8 mouse cellular contexts compared by ENCODE assay signal in the genomic region with DNA sequence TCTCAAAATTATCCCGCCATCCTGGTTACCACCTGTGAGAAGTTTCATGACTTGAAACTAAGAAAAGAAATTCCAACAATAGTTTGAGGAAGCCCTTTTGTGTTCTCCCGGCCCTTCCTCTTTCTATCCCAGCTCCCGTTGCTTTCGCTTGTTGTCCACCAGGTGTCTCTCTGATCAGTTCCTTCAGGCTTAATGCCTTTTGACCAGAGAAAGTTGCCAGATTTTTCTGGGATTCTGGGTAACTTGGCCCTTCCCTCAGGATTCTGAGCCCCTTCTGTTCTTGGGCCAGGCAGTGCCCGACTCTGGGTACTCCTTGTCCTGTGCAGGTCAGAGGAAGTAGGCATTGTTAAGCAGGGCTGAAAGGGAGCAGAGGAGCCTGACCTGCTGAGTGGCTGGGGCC. TPM values are rescaled to one million over a fixed set of nuclear protein-coding genes. Genes with fewer than 3 reads are reported as not detected.
DNase-seq lines count a peak whose midpoint lies in the region; ATAC-seq lines count a peak whose summit lies in the region.
"Had no signal": no experiment of that assay in that cellular context is flagged by ENCODE, and none has a peak within 500 bp of the region (broad histone marks: within the 10 kb centered on the region; RNA-seq: fewer than 3 reads in every experiment).

No protein-coding gene starts in this region.

- peak; percentile 63 to 72 for DNase-seq in layer of hippocampus, postnatal 10 days (ENCODE audit: low spot score in 2 of 2)
- DNase-seq in layer of hippocampus, adult 8-10 months (ENCODE audit: low spot score in 2 of 2): no peak
- DNase-seq in NIH3T3 (ENCODE audit: low read depth): peak; percentile 68
- DNase-seq in cerebellum, postnatal 14 days: peak; percentile 67 to 75
- peak; percentile 63 for DNase-seq in heart, postnatal 4 days
- no peak for DNase-seq in urinary bladder, postnatal 10 days (ENCODE audit: low spot score)
- DNase-seq: liver, embryonic 13.5 days had no signal

- no peak overlapping the region for H3K4me2 ChIP-seq in lung, embryonic 16.5 days (ENCODE audit: low read depth, low read length)
- H3K4me2 ChIP-seq: liver, embryonic 13.5 days had no signal

- peak; percentile 32; the same call in 1 of the 2 replicates for ATAC-seq in lung, embryonic 16.5 days (ENCODE audit: low read depth)

- peaks cover 16% of the 10 kb centered on the region for H3K4me1 ChIP-seq in lung, embryonic 16.5 days (replicated peaks; ENCODE audit: control insufficient read depth, insufficient read depth, low read length)

- H3K9ac ChIP-seq in lung, embryonic 16.5 days (ENCODE audit: low read length): peak overlapping the region; percentile 27
- H3K9ac ChIP-seq: liver, embryonic 13.5 days had no signal

- peaks cover 6% of the 10 kb centered on the region for H3K36me3 ChIP-seq in lung, embryonic 16.5 days (ENCODE audit: control insufficient read depth, insufficient read depth, low read length)

- H3K27ac ChIP-seq in lung, embryonic 16.5 days (ENCODE audit: low read length): no peak overlapping the region
- H3K27ac ChIP-seq: liver, embryonic 13.5 days had no signal

- H3K9me3 ChIP-seq in lung, embryonic 16.5 days (ENCODE audit: control insufficient read depth, low read length): no peaks in the 10 kb centered on the region
- H3K9me3 ChIP-seq: liver, embryonic 13.5 days had no signal

- no peak overlapping the region for H3K4me3 ChIP-seq in lung, embryonic 16.5 days (ENCODE audit: low read length)
- H3K4me3 ChIP-seq: liver, embryonic 13.5 days had no signal

- no peaks in the 10 kb centered on the region for H3K27me3 ChIP-seq in lung, embryonic 16.5 days (ENCODE audit: control insufficient read depth, insufficient read depth, low read depth, low read length)

- WGBS in lung, embryonic 16.5 days: 7% methylated on average over 5 of the region's 5 CpGs

RNA-seq across cellular contexts. Expression of gene Tma7, which starts 5.6 kb away (rescaled TPM):
- 100 to 1,000 TPM; 331 to 333 TPM for total RNA-seq in layer of hippocampus, postnatal 10 days (2021)
- 100 to 1,000 TPM; 284 to 327 (median 306) TPM for total RNA-seq in layer of hippocampus, adult 8-10 months (2022)
- 100 to 1,000 TPM; 294 to 307 TPM for total RNA-seq in heart, postnatal 4 days (2021)
- polyA plus RNA-seq in lung, embryonic 16.5 days (2015; fragmentation: Nextera tagmentation; extraction: Ambion mirVana): 524 and 545 TPM in 2 replicates

RNA-seq across cellular contexts. Expression of gene Ccdc51, which starts 5.7 kb away (rescaled TPM):
- 1 to 10 TPM; 6.1 to 7.3 TPM for total RNA-seq in layer of hippocampus, postnatal 10 days (2021)
- total RNA-seq in layer of hippocampus, adult 8-10 months (2022): 1 to 10 TPM; 7.8 to 9.2 (median 8.9) TPM
- 10 to 100 TPM; 11.5 to 12.2 TPM for total RNA-seq in heart, postnatal 4 days (2021)
- polyA plus RNA-seq in lung, embryonic 16.5 days (2015; fragmentation: Nextera tagmentation; extraction: Ambion mirVana): 11.2 and 13.1 TPM in 2 replicates

RNA-seq across cellular contexts. Expression of gene Plxnb1, which starts 7.2 kb away (rescaled TPM):
- total RNA-seq in layer of hippocampus, postnatal 10 days (2021): 10 to 100 TPM; 87.8 to 89.8 TPM
- total RNA-seq in layer of hippocampus, adult 8-10 months (2022): 10 to 100 TPM; 82.9 to 99.8 (median 89.8) TPM
- 10 to 100 TPM; 31.0 to 31.5 TPM for total RNA-seq in heart, postnatal 4 days (2021)
- polyA plus RNA-seq in lung, embryonic 16.5 days (2015; fragmentation: Nextera tagmentation; extraction: Ambion mirVana): 17.4 and 18.6 TPM in 2 replicates

RNA-seq across cellular contexts. Expression of gene Atrip, which starts 14.1 kb away (rescaled TPM):
- 10 to 100 TPM; 28.5 to 29.9 TPM for total RNA-seq in layer of hippocampus, postnatal 10 days (2021)
- total RNA-seq in layer of hippocampus, adult 8-10 months (2022): 10 to 100 TPM; 26.3 to 31.2 (median 28.3) TPM
- 10 to 100 TPM; 10.4 to 11.1 TPM for total RNA-seq in heart, postnatal 4 days (2021)
- 22.8 and 24.7 TPM in 2 replicates for polyA plus RNA-seq in lung, embryonic 16.5 days (2015; fragmentation: Nextera tagmentation; extraction: Ambion mirVana)

RNA-seq across cellular contexts. Expression of gene Trex1, which starts 28.5 kb away (rescaled TPM):
- 10 to 100 TPM; 11.9 to 13.2 TPM for total RNA-seq in layer of hippocampus, postnatal 10 days (2021)
- total RNA-seq in layer of hippocampus, adult 8-10 months (2022): 10 to 100 TPM; 13.7 to 18.3 (median 16.4) TPM
- total RNA-seq in heart, postnatal 4 days (2021): 1 to 10 TPM; 9.1 to 9.3 TPM
- polyA plus RNA-seq in lung, embryonic 16.5 days (2015; fragmentation: Nextera tagmentation; extraction: Ambion mirVana): 12.1 and 13.2 TPM in 2 replicates

Comparison
In these comparisons a context has a peak if more than half of its experiments do, and no peak if none do; other contexts are left out.
1. DNase-seq: peak in layer of hippocampus, postnatal 10 days (2 of 2), NIH3T3 (single experiment), cerebellum, postnatal 14 days (2 of 2) and heart, postnatal 4 days (single experiment); none in layer of hippocampus, adult 8-10 months (0 of 2) and urinary bladder, postnatal 10 days (single experiment).